Mouse (Mus musculus) heart, embryonic 13.5 days (tissue): ENCODE measurements around the gene Susd4. TPM values are rescaled to one million over a fixed set of nuclear protein-coding genes. Genes with fewer than 3 reads are reported as not detected.

ENCODE experiments used
- ATAC-seq: fragments of 200-750 bp; cut with Nextera tagmentation; 2 replicates; pipeline ENCODE4 v1.8.0; 2017; ENCODE audit warnings: moderate TSS enrichment; ENCODE audit not compliant: insufficient number of reproducible peaks, low FRiP score, low TSS enrichment; ENCODE audit errors: extremely low read depth
- H3K27ac ChIP-seq: fragments of 300-500 bp; sonication (generic); replicated peaks from 2 replicates; pipeline ENCODE4 v1.5.1; 2015; ENCODE audit warnings: moderate library complexity, mild to moderate bottlenecking, inconsistent platforms
- H3K27me3 ChIP-seq: fragments of 300-500 bp; sonication (generic); replicated peaks from 2 replicates; pipeline ENCODE4 v1.6.1; 2015; ENCODE audit warnings: mild to moderate bottlenecking, inconsistent platforms
- H3K36me3 ChIP-seq: fragments of 300-500 bp; sonication (generic); 2 replicates; pipeline ENCODE4 v1.6.1; 2015; ENCODE audit warnings: mild to moderate bottlenecking, inconsistent platforms
- H3K4me1 ChIP-seq: fragments of 300-500 bp; sonication (generic); 2 replicates; pipeline ENCODE4 v1.6.1; 2015; ENCODE audit warnings: inconsistent platforms
- H3K4me2 ChIP-seq: fragments of 300-500 bp; sonication (generic); 2 replicates; pipeline ENCODE4 v1.6.1; 2015; ENCODE audit warnings: inconsistent platforms, mild to moderate bottlenecking, moderate library complexity
- H3K4me3 ChIP-seq: fragments of 300-500 bp; sonication (generic); 2 replicates; pipeline ENCODE4 v1.5.1; 2015; ENCODE audit warnings: moderate library complexity, mild to moderate bottlenecking, inconsistent platforms
- H3K9ac ChIP-seq: fragments of 300-500 bp; sonication (generic); 2 replicates; pipeline ENCODE4 v1.6.1; 2015; ENCODE audit warnings: inconsistent platforms, mild to moderate bottlenecking, moderate library complexity
- H3K9me3 ChIP-seq: fragments of 300-500 bp; sonication (generic); 2 replicates; pipeline ENCODE4 v1.6.1; 2016; ENCODE audit warnings: inconsistent platforms
- WGBS: fragments of 180-500 bp; shearing (Covaris S2); methylation state at CpG from one replicate; pipeline ENCODE4 v1.1.7; 2015; ENCODE audit warnings: mixed read lengths; 5-methylcytosine and 5-hydroxymethylcytosine counted together
- polyA plus RNA-seq: library from polyadenylated mRNA; unstranded; fragments of >200 nt; fragmentation: Nextera tagmentation; extraction: Ambion mirVana; gene quantifications from 2 replicates; pipeline ENCODE4 v1.2.1, GENCODE M21; 2015

The Susd4 gene
- polyA plus RNA-seq, result 4.9 and 5.5 TPM in 2 replicates

- H3K4me3 ChIP-seq, result peak within 1 kb of the TSS; percentile 70
- 1% methylated on average over 94 of the region's 95 CpGs for WGBS
- H3K9ac ChIP-seq, result peak within 1 kb of the TSS; percentile 80
- ATAC-seq, result no peak; the same call in 1 of the 2 replicates
- peaks cover 15% of the 10 kb centered on the region for H3K4me1 ChIP-seq
- no peak within 1 kb of the TSS for H3K27ac ChIP-seq
- no peaks in the 10 kb centered on the region for H3K9me3 ChIP-seq
- peaks cover 35% of the 10 kb centered on the region for H3K27me3 ChIP-seq
- H3K36me3 ChIP-seq, result no peaks in the 10 kb centered on the region
- H3K4me2 ChIP-seq, result peak within 1 kb of the TSS; percentile 91
Measured at GRCm38 (mm10) chr1:182763716-182764461, at the start of gene Susd4. Gene Susd4, plus strand, starts transcription at chr1:182763860.

GRCm38 (mm10) chr1:182714236-182714935 is 49.3 kb upstream of the Susd4 start:
- no peak overlapping the region for H3K4me3 ChIP-seq
- no peak overlapping the region for H3K27ac ChIP-seq
- peaks cover 6% of the 10 kb centered on the region for H3K4me1 ChIP-seq
- H3K4me2 ChIP-seq, result no peak overlapping the region
- H3K36me3 ChIP-seq, result no peaks in the 10 kb centered on the region
- no peaks in the 10 kb centered on the region for H3K9me3 ChIP-seq
- 63% methylated on average over 6 of the region's 6 CpGs for WGBS
- no peak for ATAC-seq
- H3K27me3 ChIP-seq, result no peaks in the 10 kb centered on the region
- no peak overlapping the region for H3K9ac ChIP-seq

DNA sequence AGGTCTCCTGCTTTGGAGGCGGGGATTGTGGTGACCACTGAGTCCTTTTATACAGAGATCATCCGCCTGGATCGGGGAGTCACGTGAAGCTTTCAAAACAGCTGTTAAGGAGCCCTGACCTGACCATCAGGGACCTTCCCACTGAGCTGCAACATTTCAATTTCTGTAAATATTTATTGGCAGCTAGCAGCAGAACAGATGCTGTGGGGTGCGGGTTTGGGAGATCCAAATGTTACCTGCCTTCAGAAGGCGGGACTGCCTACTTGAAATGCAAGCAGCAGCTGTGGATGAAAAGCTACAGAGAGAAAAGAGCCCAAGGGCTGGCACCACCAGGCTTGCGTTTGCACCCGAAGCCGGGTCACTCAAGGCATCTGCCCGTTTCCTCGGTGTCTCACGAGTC is 36.1 kb upstream of the Susd4 start:
- H3K9ac ChIP-seq, result no peak overlapping the region
- 62% methylated on average over 12 of the region's 12 CpGs for WGBS
- peaks cover 8% of the 10 kb centered on the region for H3K4me1 ChIP-seq
- no peaks in the 10 kb centered on the region for H3K27me3 ChIP-seq
- H3K4me3 ChIP-seq, result no peak overlapping the region
- no peak for ATAC-seq
- H3K9me3 ChIP-seq, result no peaks in the 10 kb centered on the region
- no peak overlapping the region for H3K27ac ChIP-seq
- no peak overlapping the region for H3K4me2 ChIP-seq
- no peaks in the 10 kb centered on the region for H3K36me3 ChIP-seq

DNA sequence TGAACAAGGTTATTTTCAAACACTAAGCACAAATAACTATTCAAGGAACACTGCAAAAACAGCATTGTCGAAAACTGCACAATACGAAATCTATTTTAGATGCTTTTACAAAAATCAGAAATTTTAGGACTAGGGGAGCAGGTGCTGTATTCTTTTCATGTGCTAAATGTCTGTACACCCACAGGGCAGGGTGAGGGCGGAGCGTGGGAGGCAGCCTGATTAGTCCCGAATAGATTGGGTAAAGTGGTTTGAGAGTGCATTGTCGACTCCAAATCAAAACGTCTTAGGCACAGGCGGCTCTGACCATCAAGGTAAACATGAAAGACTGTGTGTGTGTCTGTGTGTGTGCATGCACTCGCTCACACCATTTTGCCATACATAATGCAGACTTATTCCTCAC is 34.7 kb upstream of the Susd4 start:
- no peaks in the 10 kb centered on the region for H3K27me3 ChIP-seq
- no peak for ATAC-seq
- WGBS, result 62% methylated on average over 9 of the region's 9 CpGs
- no peak overlapping the region for H3K4me3 ChIP-seq
- no peak overlapping the region for H3K9ac ChIP-seq
- no peak overlapping the region for H3K4me2 ChIP-seq
- H3K9me3 ChIP-seq, result no peaks in the 10 kb centered on the region
- H3K36me3 ChIP-seq, result no peaks in the 10 kb centered on the region
- H3K27ac ChIP-seq, result no peak overlapping the region
- H3K4me1 ChIP-seq, result peaks cover 13% of the 10 kb centered on the region

GRCm38 (mm10) chr1:182732695-182733094 is 31.0 kb upstream of the Susd4 start:
- peaks cover 16% of the 10 kb centered on the region for H3K4me1 ChIP-seq
- H3K4me3 ChIP-seq, result no peak overlapping the region
- H3K27me3 ChIP-seq, result no peaks in the 10 kb centered on the region
- no peak for ATAC-seq
- H3K9ac ChIP-seq, result no peak overlapping the region
- H3K9me3 ChIP-seq, result no peaks in the 10 kb centered on the region
- no peaks in the 10 kb centered on the region for H3K36me3 ChIP-seq
- WGBS, result 32% methylated on average over 7 of the region's 7 CpGs
- H3K4me2 ChIP-seq, result no peak overlapping the region
- no peak overlapping the region for H3K27ac ChIP-seq

- H3K4me1 ChIP-seq, result 0 out of 2 replicates have a peak, but pooled peaks cover 7% of the 10 kb centered on the region
- H3K27me3 ChIP-seq, result no peaks in the 10 kb centered on the region
- H3K27ac ChIP-seq, result no peak overlapping the region
- H3K36me3 ChIP-seq, result no peaks in the 10 kb centered on the region
- H3K4me2 ChIP-seq, result no peak overlapping the region
- ATAC-seq, result no peak
- H3K9ac ChIP-seq, result no peak overlapping the region
- WGBS, result 42% methylated on average over 4 of the region's 4 CpGs
- no peak overlapping the region for H3K4me3 ChIP-seq
- no peaks in the 10 kb centered on the region for H3K9me3 ChIP-seq
Measured at GRCm38 (mm10) chr1:182735891-182736290, 27.8 kb upstream of the Susd4 start.

DNA sequence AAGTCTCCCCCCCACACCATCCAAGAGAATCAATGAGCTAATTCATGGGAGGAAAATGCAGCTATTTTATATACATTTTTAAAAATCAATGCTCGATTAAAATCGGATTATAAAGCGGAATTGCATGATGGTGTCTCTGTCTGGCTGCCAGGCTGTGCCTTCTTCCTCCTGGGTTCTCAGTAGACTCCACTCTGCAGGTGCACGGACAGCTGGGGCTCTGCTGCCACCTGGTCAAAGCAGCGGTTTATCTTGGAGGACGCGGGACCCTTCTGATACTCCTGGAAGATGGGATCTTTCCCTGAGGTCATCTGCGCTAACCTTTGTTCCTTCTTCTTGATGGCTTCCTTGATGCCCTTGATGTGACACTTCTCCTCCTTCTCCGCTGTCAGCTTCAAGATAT is 16.6 kb upstream of the Susd4 start:
- no peak for ATAC-seq
- WGBS, result 83% methylated on average over 9 of the region's 9 CpGs
- no peaks in the 10 kb centered on the region for H3K4me1 ChIP-seq
- no peak overlapping the region for H3K4me3 ChIP-seq
- no peak overlapping the region for H3K27ac ChIP-seq
- peaks cover 14% of the 10 kb centered on the region for H3K27me3 ChIP-seq
- H3K9ac ChIP-seq, result no peak overlapping the region
- no peak overlapping the region for H3K4me2 ChIP-seq
- H3K9me3 ChIP-seq, result no peaks in the 10 kb centered on the region
- H3K36me3 ChIP-seq, result no peaks in the 10 kb centered on the region

GRCm38 (mm10) chr1:182747834-182748233 is 15.8 kb upstream of the Susd4 start:
- H3K9ac ChIP-seq, result no peak overlapping the region
- H3K27me3 ChIP-seq, result peaks cover 14% of the 10 kb centered on the region
- no peak overlapping the region for H3K4me3 ChIP-seq
- no peak for ATAC-seq
- no peaks in the 10 kb centered on the region for H3K4me1 ChIP-seq
- H3K9me3 ChIP-seq, result no peaks in the 10 kb centered on the region
- no peak overlapping the region for H3K4me2 ChIP-seq
- no peaks in the 10 kb centered on the region for H3K36me3 ChIP-seq
- WGBS, result 64% methylated on average over 17 of the region's 17 CpGs
- H3K27ac ChIP-seq, result no peak overlapping the region

- H3K4me2 ChIP-seq, result no peak within 1 kb of the TSS
- no peaks in the 10 kb centered on the region for H3K36me3 ChIP-seq
- no peak within 1 kb of the TSS for H3K9ac ChIP-seq
- H3K4me3 ChIP-seq, result no peak within 1 kb of the TSS
- WGBS, result 79% methylated on average over 9 of the region's 9 CpGs
- no peak within 1 kb of the TSS for H3K27ac ChIP-seq
- H3K4me1 ChIP-seq, result no peaks in the 10 kb centered on the region
- H3K9me3 ChIP-seq, result no peaks in the 10 kb centered on the region
- ATAC-seq, result no peak
- peaks cover 14% of the 10 kb centered on the region for H3K27me3 ChIP-seq
Measured at GRCm38 (mm10) chr1:182749080-182749479, 14.6 kb upstream of the Susd4 start, which contains the start of gene Ccdc185. Gene Ccdc185, minus strand, starts transcription at chr1:182749180.

- Histone ChIP-seq H3K27me3 (peaks cover 19% of the 10 kb centered on the region), H3K36me3 (no peaks in the 10 kb centered on the region), H3K4me2 (no peak overlapping the region), H3K9me3 (no peaks in the 10 kb centered on the region), H3K4me3 (no peak overlapping the region), H3K27ac (no peak overlapping the region), H3K4me1 (0 out of 2 replicates have a peak, but pooled peaks cover 3% of the 10 kb centered on the region), H3K9ac (no peak overlapping the region)
- WGBS, result 73% methylated on average over 8 of the region's 8 CpGs
- no peak for ATAC-seq
Measured at GRCm38 (mm10) chr1:182751301-182751700, 12.4 kb upstream of the Susd4 start.

GRCm38 (mm10) chr1:182753694-182754093 is 10.0 kb upstream of the Susd4 start:
- no peak overlapping the region for H3K9ac ChIP-seq
- H3K27ac ChIP-seq, result no peak overlapping the region
- H3K27me3 ChIP-seq, result peaks cover 5% of the 10 kb centered on the region; the same call in 1 of the 2 replicates
- H3K36me3 ChIP-seq, result no peaks in the 10 kb centered on the region
- H3K4me2 ChIP-seq, result no peak overlapping the region
- H3K9me3 ChIP-seq, result no peaks in the 10 kb centered on the region
- 0 out of 2 replicates have a peak, but pooled peaks cover 3% of the 10 kb centered on the region for H3K4me1 ChIP-seq
- no peak for ATAC-seq
- H3K4me3 ChIP-seq, result no peak overlapping the region
- 63% methylated on average over 8 of the region's 8 CpGs for WGBS
